ENCODE assay signal across 28 mouse cellular contexts in genomic region chr8:122925939-122926722, GRCm38 (mm10).
DNase-seq lines count a peak whose midpoint lies in the region; ATAC-seq lines count a peak whose summit lies in the region.
"Had no signal": no experiment of that assay in that cellular context is flagged by ENCODE, and none has a peak within 500 bp of the region (broad histone marks: within the 10 kb centered on the region; RNA-seq: fewer than 3 reads in every experiment).

No protein-coding gene starts in this region.

- H3K9me3 ChIP-seq in heart, embryonic 13.5 days, result no peaks in the 10 kb centered on the region
- H3K9me3 ChIP-seq in limb, embryonic 10.5 days (replicated peaks), result no peaks in the 10 kb centered on the region
- H3K9me3 ChIP-seq in forebrain, embryonic 12.5 days, result no peaks in the 10 kb centered on the region
- H3K9me3 ChIP-seq: embryonic facial prominence, embryonic 13.5 days; forebrain, embryonic 10.5 days; G1E; heart, embryonic 12.5 days; limb, embryonic 15.5 days; midbrain, embryonic 12.5 days; neural tube, embryonic 13.5 days had no signal

- peaks cover 94% of the 10 kb centered on the region for H3K4me1 ChIP-seq in heart, embryonic 13.5 days
- H3K4me1 ChIP-seq in brown adipose tissue, adult 24 weeks (ENCODE audit: control insufficient read depth, insufficient read depth, insufficient read length, low read length), result peaks cover 44% of the 10 kb centered on the region
- peaks cover 17% of the 10 kb centered on the region for H3K4me1 ChIP-seq in limb, embryonic 10.5 days
- peaks cover 18% of the 10 kb centered on the region for H3K4me1 ChIP-seq in forebrain, embryonic 12.5 days

- no peak overlapping the region; the same call in 1 of the 2 replicates for H3K9ac ChIP-seq in heart, embryonic 13.5 days
- no peak overlapping the region for H3K9ac ChIP-seq in forebrain, embryonic 12.5 days
- H3K9ac ChIP-seq: embryonic facial prominence, embryonic 13.5 days; heart, embryonic 12.5 days; limb, embryonic 15.5 days; liver, embryonic 14.5 days; midbrain, embryonic 12.5 days; neural tube, embryonic 13.5 days had no signal

- H3K27me3 ChIP-seq in heart, embryonic 13.5 days (replicated peaks), result no peaks in the 10 kb centered on the region
- no peaks in the 10 kb centered on the region for H3K27me3 ChIP-seq in limb, embryonic 10.5 days (ENCODE audit: low read depth, poor library complexity, severe bottlenecking)
- no peaks in the 10 kb centered on the region for H3K27me3 ChIP-seq in forebrain, embryonic 12.5 days
- H3K27me3 ChIP-seq: embryonic facial prominence, embryonic 13.5 days; heart, embryonic 12.5 days; limb, embryonic 15.5 days; midbrain, embryonic 12.5 days; neural tube, embryonic 13.5 days had no signal

- 68% methylated on average over 8 of the region's 8 CpGs for WGBS in heart, embryonic 13.5 days
- whole genome bisulfite sequencing in limb, embryonic 10.5 days, result 87% methylated on average over 8 of the region's 8 CpGs
- 93% methylated on average over 8 of the region's 8 CpGs for WGBS in forebrain, embryonic 12.5 days

- DNase-seq in heart, adult 18-20 months, result no peak
- DNase-seq in R1 (ENCODE audit: low read depth, low spot score) (peak; percentile 66), liver (no peak)
- DNase-seq in limb, embryonic 10.5 days (ENCODE audit: low spot score), result peak; percentile 22
- no peak for DNase-seq in thymus, postnatal 4 days
- DNase-seq: cerebellum, adult 11 months; cerebellum, adult 9-11 months; gastrocnemius, postnatal 14 days; heart, postnatal 10 days; kidney, adult 11 months; kidney, postnatal 14 days; left cerebral cortex, postnatal 4 days; lung, adult 2 months; lung, postnatal 14 days had no signal

- no peaks in the 10 kb centered on the region; the same call in 1 of the 2 replicates for H3K36me3 ChIP-seq in heart, embryonic 13.5 days
- peaks cover 12% of the 10 kb centered on the region; the same call in 1 of the 2 replicates for H3K36me3 ChIP-seq in limb, embryonic 10.5 days
- 0 out of 2 replicates have a peak, but pooled peaks cover 4% of the 10 kb centered on the region for H3K36me3 ChIP-seq in forebrain, embryonic 12.5 days (replicated peaks)
- H3K36me3 ChIP-seq: limb, embryonic 15.5 days; neural tube, embryonic 13.5 days had no signal

- H3K4me3 ChIP-seq in heart, embryonic 13.5 days, result no peak overlapping the region
- no peak overlapping the region for H3K4me3 ChIP-seq in brown adipose tissue, adult 24 weeks (ENCODE audit: insufficient read depth, low read depth, low read length)
- no peak overlapping the region for H3K4me3 ChIP-seq in limb, embryonic 10.5 days
- no peak overlapping the region for H3K4me3 ChIP-seq in forebrain, embryonic 12.5 days (replicated peaks)
- H3K4me3 ChIP-seq: embryonic facial prominence, embryonic 13.5 days; forebrain, embryonic 10.5 days; heart, embryonic 12.5 days; left cerebral cortex, adult 2 months; limb, embryonic 15.5 days; midbrain, embryonic 12.5 days; neural tube, embryonic 13.5 days had no signal

- no peak for ATAC-seq in heart, embryonic 13.5 days (ENCODE audit: extremely low read depth, insufficient number of reproducible peaks, low FRiP score, low TSS enrichment)
- ATAC-seq in forebrain, embryonic 12.5 days (ENCODE audit: low FRiP score), result no peak
- ATAC-seq: forebrain, embryonic 16.5 days; hindbrain, embryonic 16.5 days had no signal

- H3K4me2 ChIP-seq in heart, embryonic 13.5 days, result no peak overlapping the region
- H3K4me2 ChIP-seq in forebrain, embryonic 12.5 days, result no peak overlapping the region
- H3K4me2 ChIP-seq: embryonic facial prominence, embryonic 13.5 days; heart, embryonic 12.5 days; limb, embryonic 15.5 days; midbrain, embryonic 12.5 days; neural tube, embryonic 13.5 days had no signal

- peak overlapping the region; percentile 36 for H3K27ac ChIP-seq in heart, embryonic 13.5 days (replicated peaks)
- H3K27ac ChIP-seq in brown adipose tissue, adult 24 weeks (replicated peaks; ENCODE audit: low read depth, low read length), result peak overlapping the region; percentile 15; the same call in 1 of the 2 replicates
- no peak overlapping the region for H3K27ac ChIP-seq in limb, embryonic 10.5 days
- no peak overlapping the region for H3K27ac ChIP-seq in forebrain, embryonic 12.5 days
- H3K27ac ChIP-seq: embryonic facial prominence, embryonic 13.5 days; forebrain, embryonic 10.5 days; left cerebral cortex, adult 2 months; limb, embryonic 15.5 days; liver, embryonic 14.5 days; midbrain, embryonic 12.5 days; neural tube, embryonic 13.5 days had no signal

Comparison
In these comparisons a context has a peak if more than half of its experiments do, and no peak if none do; other contexts are left out.
1. H3K27ac ChIP-seq: peak in heart, embryonic 13.5 days (single experiment) and brown adipose tissue, adult 24 weeks (single experiment); none in limb, embryonic 10.5 days (single experiment) and forebrain, embryonic 12.5 days (single experiment).
2. DNase-seq: peak in R1 (single experiment) and limb, embryonic 10.5 days (single experiment); none in heart, adult 18-20 months (0 of 2), liver (single experiment) and thymus, postnatal 4 days (single experiment).